Mouse (Mus musculus): ENCODE results near the gene Soat1. TPM values are rescaled to one million over a fixed set of nuclear protein-coding genes. Genes with fewer than 3 reads are reported as not detected.

Soat1 gene
- polyA plus RNA-seq, 2 experiments: 8.1 to 11.7 TPM

DNA sequence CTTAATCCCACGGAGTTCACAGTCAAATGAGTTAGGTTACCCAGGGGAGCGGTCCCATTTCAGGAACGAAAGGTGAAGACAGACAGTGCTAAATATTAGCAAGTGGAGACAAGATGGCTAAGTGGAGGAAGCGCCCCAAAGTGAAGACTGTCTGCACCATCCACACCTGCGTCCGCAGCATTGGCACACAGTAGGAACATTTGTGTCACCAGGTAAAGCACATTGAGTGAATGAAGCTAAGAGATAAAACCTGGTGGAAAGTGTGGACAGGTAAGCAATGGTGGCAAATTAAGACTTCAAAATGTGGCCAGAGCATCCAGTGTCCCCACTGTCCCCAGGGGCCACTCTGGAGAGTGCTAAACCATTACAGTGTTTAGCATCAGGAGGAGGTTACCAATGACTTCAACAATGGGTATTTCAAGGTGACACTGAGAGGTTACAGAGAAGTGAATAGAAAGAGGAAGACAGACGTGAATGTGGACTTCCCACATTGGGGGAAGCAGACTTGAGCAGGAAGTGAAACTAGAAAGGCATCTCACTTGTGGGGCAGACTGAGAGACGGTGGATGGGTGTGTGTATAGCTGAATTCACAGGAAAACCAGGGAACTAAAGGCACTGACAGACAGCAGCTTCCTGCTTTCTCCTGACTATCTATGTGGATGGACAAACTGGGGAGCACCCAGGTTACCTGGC lies 37.0 kb downstream of the Soat1 start:
- no peak for ATAC-seq (ENCODE audit: insufficient read depth)
- 66% methylated on average over 8 of the region's 8 CpGs for WGBS (ENCODE audit: insufficient replicate concordance)
- DNase-seq (ENCODE audit: low read depth in 3 of 3, low spot score in 3 of 3): no peak

DNA sequence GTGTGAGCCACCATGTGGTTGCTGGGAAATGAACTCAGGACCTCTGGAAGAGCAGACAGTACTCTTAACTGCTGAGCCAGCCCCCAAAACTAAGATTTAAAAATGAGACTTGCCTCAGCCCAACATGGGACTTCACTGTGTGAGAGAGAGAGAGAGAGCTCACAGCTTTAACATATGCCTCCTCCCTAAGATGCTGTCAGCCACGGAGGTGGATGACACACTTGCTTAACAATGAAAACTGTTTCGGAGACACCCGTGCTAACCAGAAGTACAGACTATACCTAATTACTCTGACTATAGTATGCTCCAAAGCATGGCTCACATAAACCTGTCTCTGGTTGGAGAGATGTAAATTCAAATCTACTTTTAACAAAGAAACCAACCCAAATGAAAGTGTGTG lies 40.6 kb downstream of the Soat1 start:
- Histone ChIP-seq H3K4me2 (ENCODE audit: low read depth) (no peak overlapping the region), H3K9me3 (ENCODE audit: control insufficient read depth, low read length) (no peaks in the 10 kb centered on the region), H3K27me3 (ENCODE audit: control insufficient read depth, insufficient read depth, low read length) (no peaks in the 10 kb centered on the region), H3K4me1 (replicated peaks; ENCODE audit: control insufficient read depth in 2 of 2, insufficient read depth in 2 of 2, low read length in 1 of 2) (no peaks in the 10 kb centered on the region), H3K27ac (no peak overlapping the region), H3K4me3 (ENCODE audit: insufficient read depth in 1 of 2, low read depth in 2 of 2, low read length in 2 of 2) (no peak overlapping the region), H3K9ac (replicated peaks) (no peak overlapping the region), H3K36me3 (replicated peaks; ENCODE audit: control insufficient read depth, insufficient read depth, low read depth) (no peaks in the 10 kb centered on the region)
- no peak for TF ChIP-seq EP300 (IDR thresholded peaks at IDR 0.05; ENCODE audit: low read depth)
- TF ChIP-seq CTCF (IDR thresholded peaks at IDR 0.05; ENCODE audit: low read depth): no peak
- DNase-seq (ENCODE audit: low read depth in 3 of 3, low spot score in 3 of 3) (no peak), ATAC-seq (ENCODE audit: insufficient read depth) (no peak)
- WGBS (ENCODE audit: insufficient replicate concordance): 64% methylated on average over 3 of the region's 3 CpGs

More for the DNA sequence above, 37.0 kb downstream of the Soat1 start:
- H3K36me3 ChIP-seq (replicated peaks; ENCODE audit: control insufficient read depth, insufficient read depth, low read depth): no peaks in the 10 kb centered on the region
- TF ChIP-seq EP300 (IDR thresholded peaks at IDR 0.05; ENCODE audit: low read depth) (no peak), CTCF (IDR thresholded peaks at IDR 0.05; ENCODE audit: low read depth) (no peak)
- H3K4me1 ChIP-seq (replicated peaks; ENCODE audit: control insufficient read depth in 2 of 2, insufficient read depth in 2 of 2, low read length in 1 of 2): no peaks in the 10 kb centered on the region
- no peak overlapping the region for H3K9ac ChIP-seq (replicated peaks)
- H3K27me3 ChIP-seq (ENCODE audit: control insufficient read depth, insufficient read depth, low read length): no peaks in the 10 kb centered on the region
- H3K4me2 ChIP-seq (ENCODE audit: low read depth): no peak overlapping the region
- H3K9me3 ChIP-seq (ENCODE audit: control insufficient read depth, low read length): no peaks in the 10 kb centered on the region
- no peak overlapping the region for H3K27ac ChIP-seq
- H3K4me3 ChIP-seq (ENCODE audit: insufficient read depth in 1 of 2, low read depth in 2 of 2, low read length in 2 of 2): no peak overlapping the region

DNA sequence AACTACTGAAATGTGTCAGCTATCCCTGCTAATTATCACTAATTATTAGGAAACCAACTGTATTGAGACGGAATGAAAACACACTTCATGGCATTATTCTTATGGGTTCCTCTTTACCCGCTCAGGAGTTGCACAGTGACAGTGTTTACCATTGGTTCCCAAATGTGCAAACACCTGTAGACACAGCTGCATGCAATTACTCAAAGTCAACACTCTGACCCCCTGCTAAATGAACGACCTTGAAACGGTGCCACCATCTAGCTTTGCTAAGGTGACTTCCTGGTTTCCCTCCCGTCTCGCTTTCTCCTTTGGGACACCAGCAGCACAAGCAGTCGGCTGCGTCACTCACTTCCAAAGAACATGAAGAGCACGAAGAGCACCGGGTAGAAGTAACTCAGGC lies 41.6 kb downstream of the Soat1 start:
- no peak overlapping the region for H3K27ac ChIP-seq
- TF ChIP-seq CTCF (IDR thresholded peaks at IDR 0.05; ENCODE audit: low read depth) (no peak), EP300 (IDR thresholded peaks at IDR 0.05; ENCODE audit: low read depth) (no peak)
- H3K4me1 ChIP-seq (replicated peaks; ENCODE audit: control insufficient read depth in 2 of 2, insufficient read depth in 2 of 2, low read length in 1 of 2): no peaks in the 10 kb centered on the region
- no peak overlapping the region for H3K9ac ChIP-seq (replicated peaks)
- no peak overlapping the region for H3K4me2 ChIP-seq (ENCODE audit: low read depth)
- H3K4me3 ChIP-seq (ENCODE audit: insufficient read depth in 1 of 2, low read depth in 2 of 2, low read length in 2 of 2): no peak overlapping the region
- no peaks in the 10 kb centered on the region for H3K27me3 ChIP-seq (ENCODE audit: control insufficient read depth, insufficient read depth, low read length)
- WGBS (ENCODE audit: insufficient replicate concordance): 73% methylated on average over 10 of the region's 10 CpGs
- ATAC-seq (ENCODE audit: insufficient read depth) (no peak), DNase-seq (ENCODE audit: low read depth in 3 of 3, low spot score in 3 of 3) (no peak)
- H3K36me3 ChIP-seq (replicated peaks; ENCODE audit: control insufficient read depth, insufficient read depth, low read depth): no peaks in the 10 kb centered on the region
- H3K9me3 ChIP-seq (ENCODE audit: control insufficient read depth, low read length): no peaks in the 10 kb centered on the region

DNA sequence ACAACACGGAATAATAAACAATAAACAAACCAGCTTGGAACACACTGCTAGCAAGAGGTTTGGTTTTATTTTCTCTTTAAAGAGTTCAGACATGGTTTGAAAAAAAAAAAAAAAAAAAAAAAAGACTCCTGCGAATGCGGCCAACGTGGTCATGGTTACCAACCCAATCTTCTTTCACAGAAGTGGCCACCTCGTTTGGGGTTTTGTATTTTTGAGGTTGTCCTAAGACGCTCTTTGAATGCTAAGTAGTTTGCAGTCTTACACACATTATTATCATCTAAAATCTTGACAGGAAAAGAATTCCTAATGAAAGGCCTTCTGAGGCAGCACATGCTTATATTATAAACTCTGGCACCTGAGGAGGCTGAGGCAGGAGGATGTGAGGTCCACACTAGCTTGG lies 45.7 kb downstream of the Soat1 start:
- no peak overlapping the region for H3K9ac ChIP-seq (replicated peaks)
- no peak overlapping the region for H3K4me2 ChIP-seq (ENCODE audit: low read depth)
- DNase-seq (ENCODE audit: low read depth in 3 of 3, low spot score in 3 of 3) (no peak), ATAC-seq (ENCODE audit: insufficient read depth) (no peak)
- H3K27me3 ChIP-seq (ENCODE audit: control insufficient read depth, insufficient read depth, low read length): no peaks in the 10 kb centered on the region
- WGBS (ENCODE audit: insufficient replicate concordance): 67% methylated on average over 6 of the region's 6 CpGs
- no peaks in the 10 kb centered on the region for H3K36me3 ChIP-seq (replicated peaks; ENCODE audit: control insufficient read depth, insufficient read depth, low read depth)
- H3K9me3 ChIP-seq (ENCODE audit: control insufficient read depth, low read length): no peaks in the 10 kb centered on the region
- TF ChIP-seq CTCF (IDR thresholded peaks at IDR 0.05; ENCODE audit: low read depth) (no peak), EP300 (IDR thresholded peaks at IDR 0.05; ENCODE audit: low read depth) (no peak)
- H3K4me3 ChIP-seq (ENCODE audit: insufficient read depth in 1 of 2, low read depth in 2 of 2, low read length in 2 of 2): no peak overlapping the region
- H3K27ac ChIP-seq: no peak overlapping the region
- no peaks in the 10 kb centered on the region for H3K4me1 ChIP-seq (replicated peaks; ENCODE audit: control insufficient read depth in 2 of 2, insufficient read depth in 2 of 2, low read length in 1 of 2)

- H3K9ac ChIP-seq (replicated peaks): no peak overlapping the region
- H3K4me3 ChIP-seq (ENCODE audit: insufficient read depth in 1 of 2, low read depth in 2 of 2, low read length in 2 of 2): no peak overlapping the region
- H3K4me1 ChIP-seq (replicated peaks; ENCODE audit: control insufficient read depth in 2 of 2, insufficient read depth in 2 of 2, low read length in 1 of 2): peaks cover 3 to 5% of the 10 kb centered on the region in 2 experiments; a peak in 2 of 4 replicates
- DNase-seq (ENCODE audit: low read depth in 3 of 3, low spot score in 3 of 3) (no peak), ATAC-seq (ENCODE audit: insufficient read depth) (no peak)
- no peak overlapping the region for H3K4me2 ChIP-seq (ENCODE audit: low read depth)
- no peak overlapping the region for H3K27ac ChIP-seq
- H3K36me3 ChIP-seq (replicated peaks; ENCODE audit: control insufficient read depth, insufficient read depth, low read depth): no peaks in the 10 kb centered on the region
- WGBS (ENCODE audit: insufficient replicate concordance): 68% methylated on average over 4 of the region's 4 CpGs
- H3K9me3 ChIP-seq (ENCODE audit: control insufficient read depth, low read length): no peaks in the 10 kb centered on the region
- H3K27me3 ChIP-seq (ENCODE audit: control insufficient read depth, insufficient read depth, low read length): no peaks in the 10 kb centered on the region
- TF ChIP-seq EP300 (IDR thresholded peaks at IDR 0.05; ENCODE audit: low read depth) (no peak), CTCF (IDR thresholded peaks at IDR 0.05; ENCODE audit: low read depth) (no peak)
Measured at GRCm38 (mm10) chr1:156425746-156426145, 48.4 kb downstream of the Soat1 start.

Measured in liver, embryonic 14.5 days (tissue).